Mouse (Mus musculus) bone marrow macrophage, adult 2 months (primary cell): Measurements from ENCODE around the gene Suco.

Experiments
- CTCF ChIP-seq: IDR thresholded peaks from 2 replicates; pipeline ENCODE4 v1.5.1; 2012; ENCODE audit warnings: low read depth, mild to moderate bottlenecking, low read length, moderate library complexity
- POLR2A ChIP-seq: IDR thresholded peaks from 2 replicates; pipeline ENCODE4 v1.6.1; 2012; ENCODE audit warnings: mild to moderate bottlenecking, low read depth, low read length, borderline replicate concordance

- TF ChIP-seq CTCF: no peak
- no peak for TF ChIP-seq POLR2A
Measured at GRCm38 (mm10) chr1:161900129-161900528, 23.6 kb upstream of the Suco start.
